Mouse (Mus musculus) layer of hippocampus, adult 9-10 months (tissue): Measurements from ENCODE around the gene Efnb1.

ENCODE experiments used
- DNase-seq: peaks from one replicate; pipeline ENCODE4 v3.0.0; 2022; ENCODE audit warnings: low spot score

Efnb1 gene

DNA sequence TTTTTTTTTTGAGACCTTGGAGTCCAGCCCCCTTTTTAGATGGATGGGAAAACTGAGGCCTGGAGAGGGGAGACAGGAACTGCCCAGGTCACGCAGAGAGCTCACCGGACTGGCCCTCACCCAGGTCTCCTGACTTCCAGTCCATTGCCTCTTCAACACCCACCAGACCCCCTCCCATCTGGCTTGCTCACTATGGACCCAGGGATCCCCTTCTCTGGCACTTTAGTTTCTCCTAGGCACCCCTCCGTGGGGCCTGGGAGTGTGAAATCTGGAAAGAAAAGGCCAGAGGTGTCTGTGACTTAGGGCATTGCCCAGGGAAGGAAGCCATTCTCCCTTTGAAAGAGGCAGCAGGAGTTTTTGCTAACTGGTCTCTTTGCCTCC is 17.3 kb downstream of the Efnb1 start:
- DNase-seq: no peak

DNA sequence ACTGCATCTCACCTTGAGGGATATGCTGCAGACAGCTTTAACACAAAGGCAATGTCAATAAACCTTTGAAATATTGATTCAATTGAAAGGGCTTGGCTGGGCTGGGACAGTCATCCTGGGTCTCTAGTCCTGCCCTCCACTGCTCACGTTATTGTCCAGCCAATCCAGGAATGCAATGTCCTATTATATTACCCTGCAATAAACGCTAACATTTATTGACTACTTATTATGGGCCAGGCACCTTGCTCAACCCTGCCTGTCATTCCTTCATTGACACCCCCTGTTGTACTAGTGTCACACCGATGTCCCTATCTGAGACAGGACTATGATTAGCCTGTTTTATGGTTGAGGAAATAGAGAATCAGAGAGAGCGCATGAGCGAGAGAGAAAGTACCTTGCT is 18.4 kb downstream of the Efnb1 start:
- DNase-seq: no peak

DNA sequence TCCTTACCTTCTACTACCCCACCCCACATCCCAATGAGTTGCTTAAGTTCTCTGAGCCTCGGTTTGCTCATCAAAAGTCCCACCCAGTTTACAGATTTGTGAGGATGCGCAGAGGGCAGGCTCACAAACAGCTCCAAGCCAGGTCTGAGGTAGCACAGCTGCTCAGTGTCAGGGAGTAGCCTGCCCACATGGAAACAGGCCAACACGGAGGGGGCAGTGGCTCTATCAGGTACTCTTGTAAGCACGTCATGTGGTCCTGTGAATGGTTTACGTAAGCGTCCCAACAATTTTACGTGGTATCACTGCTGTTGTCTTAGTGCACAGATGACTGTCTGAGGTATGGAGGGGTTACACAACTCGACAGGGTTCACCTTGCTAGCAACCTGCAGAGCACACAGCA is 23.1 kb downstream of the Efnb1 start:
- no peak for DNase-seq

DNA sequence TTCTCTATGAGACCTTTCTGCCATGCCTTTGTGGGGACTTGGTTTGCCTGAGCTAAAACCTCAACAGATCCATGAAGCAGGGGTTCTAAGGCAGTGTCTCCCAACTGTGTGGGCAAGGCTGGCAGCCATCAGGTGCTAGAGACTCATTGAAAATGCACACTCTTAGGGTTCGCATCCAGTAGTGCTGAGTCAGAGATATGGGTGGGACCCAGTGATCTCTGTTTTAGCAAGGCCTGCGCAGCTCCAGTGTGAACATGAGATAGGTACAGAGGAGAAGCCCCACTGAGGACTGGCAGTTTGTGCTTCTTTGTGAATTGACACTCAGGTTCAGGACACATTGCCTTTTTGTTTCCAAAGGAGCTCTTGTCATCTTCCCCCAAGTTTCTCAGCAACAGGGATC is 28.2 kb downstream of the Efnb1 start:
- DNase-seq: no peak

DNA sequence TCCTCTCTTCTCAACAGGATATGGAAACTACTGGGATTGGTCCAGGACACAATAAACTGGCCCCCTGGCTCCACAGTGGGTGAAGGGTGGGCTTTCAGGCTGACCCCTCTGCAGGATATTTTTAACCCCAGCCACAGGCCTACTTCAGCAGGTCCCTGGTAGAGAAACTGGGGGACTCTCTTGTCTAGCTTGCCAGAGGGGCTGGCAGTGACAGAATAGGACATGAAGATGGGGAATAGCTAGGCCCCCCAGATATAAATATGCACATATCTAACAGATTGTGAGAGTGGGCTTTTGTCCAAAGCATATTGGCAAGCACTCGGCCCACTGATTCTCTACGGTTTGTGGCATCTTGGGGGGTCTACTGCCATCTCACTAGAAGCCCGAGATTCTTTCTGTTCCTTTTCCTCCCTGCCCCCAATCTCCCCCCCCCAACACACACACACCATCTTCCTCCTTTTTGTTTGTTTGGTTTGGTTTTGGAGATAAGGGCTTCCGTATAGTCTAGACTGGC is 29.0 kb downstream of the Efnb1 start:
- no peak for DNase-seq

DNA sequence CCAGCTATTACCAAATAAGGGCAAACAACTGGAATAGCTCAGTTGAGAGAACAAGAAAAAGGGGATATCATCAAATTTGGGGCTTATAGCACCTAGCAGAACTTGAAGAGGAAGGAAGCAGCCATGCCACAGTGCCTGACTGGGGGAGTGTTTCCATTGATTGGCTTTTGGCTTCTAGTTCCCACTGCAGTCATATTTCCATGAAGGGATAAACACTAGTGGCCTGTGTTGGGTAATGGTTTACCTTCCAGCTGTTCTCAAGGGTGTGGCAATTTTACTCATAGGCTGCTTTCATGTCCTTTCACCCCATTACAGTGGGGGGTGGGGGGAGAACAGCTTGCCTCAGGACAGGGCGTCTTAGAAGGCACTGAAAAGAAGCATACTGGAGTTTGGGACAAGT is 31.1 kb downstream of the Efnb1 start:
- DNase-seq: no peak

DNA sequence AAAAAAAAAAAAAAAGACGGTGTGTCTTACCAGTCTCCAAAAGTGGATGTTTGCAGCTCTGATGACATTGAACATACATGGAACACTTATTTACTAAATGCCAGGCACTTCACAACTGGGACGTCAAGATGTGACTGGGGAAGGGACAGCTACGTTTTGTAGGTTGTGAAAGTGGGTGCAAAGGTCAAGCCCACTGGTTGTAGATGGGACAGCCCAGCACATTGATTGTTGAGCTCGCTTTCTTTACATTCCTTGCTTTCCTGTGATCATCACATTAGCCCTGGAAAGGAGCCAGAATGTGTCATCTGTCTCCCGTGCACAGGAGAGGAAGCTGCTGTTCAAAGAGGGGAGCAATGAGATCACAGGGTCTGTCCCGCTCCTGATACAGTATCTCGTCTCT is 31.6 kb downstream of the Efnb1 start:
- DNase-seq: no peak

DNA sequence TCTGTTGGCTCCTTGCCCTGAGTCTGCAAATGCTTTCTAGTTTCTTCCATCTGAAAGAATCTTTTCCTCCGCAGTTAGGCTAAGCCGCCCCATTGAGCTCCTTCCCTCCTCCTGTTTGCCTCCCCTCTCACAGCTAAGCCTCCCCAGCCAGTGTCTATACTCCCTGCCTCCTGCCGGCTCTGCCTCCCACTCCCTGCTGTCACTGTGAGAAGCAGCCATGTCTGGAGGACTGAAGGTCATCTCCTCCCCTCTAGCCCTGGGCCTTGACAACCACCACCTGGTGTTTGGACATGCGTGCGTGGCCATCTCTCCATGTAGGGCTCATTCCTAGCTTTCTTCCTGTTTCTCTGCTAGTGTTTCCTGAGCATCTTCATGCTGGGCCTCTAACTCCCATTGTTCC is 36.4 kb downstream of the Efnb1 start:
- no peak for DNase-seq

DNA sequence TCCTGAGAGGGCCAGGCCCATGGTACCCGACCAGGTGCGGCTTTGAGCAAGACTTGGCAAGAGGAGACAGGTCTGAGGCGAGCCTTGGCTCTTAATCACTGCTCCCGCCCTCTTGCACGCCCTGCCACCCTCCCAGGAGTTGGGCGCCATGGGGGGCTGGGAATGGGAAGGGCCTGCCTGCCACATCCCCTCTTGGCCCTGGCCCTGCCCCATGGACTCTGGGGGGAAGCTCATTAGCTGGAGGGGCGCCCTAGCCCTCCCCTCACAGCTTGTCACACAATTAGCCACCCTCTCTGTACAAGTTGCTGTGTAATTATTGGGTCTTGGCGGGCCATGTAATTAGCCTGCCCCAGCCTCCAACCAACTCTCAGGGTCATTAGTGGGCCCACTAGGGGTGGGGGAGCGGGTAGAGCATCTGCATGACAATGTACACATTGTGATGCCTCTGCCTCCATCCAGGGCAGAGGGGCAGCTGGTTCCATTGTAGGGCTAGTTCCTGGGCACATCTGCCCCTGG is 49.2 kb downstream of the Efnb1 start:
- DNase-seq: no peak

DNA sequence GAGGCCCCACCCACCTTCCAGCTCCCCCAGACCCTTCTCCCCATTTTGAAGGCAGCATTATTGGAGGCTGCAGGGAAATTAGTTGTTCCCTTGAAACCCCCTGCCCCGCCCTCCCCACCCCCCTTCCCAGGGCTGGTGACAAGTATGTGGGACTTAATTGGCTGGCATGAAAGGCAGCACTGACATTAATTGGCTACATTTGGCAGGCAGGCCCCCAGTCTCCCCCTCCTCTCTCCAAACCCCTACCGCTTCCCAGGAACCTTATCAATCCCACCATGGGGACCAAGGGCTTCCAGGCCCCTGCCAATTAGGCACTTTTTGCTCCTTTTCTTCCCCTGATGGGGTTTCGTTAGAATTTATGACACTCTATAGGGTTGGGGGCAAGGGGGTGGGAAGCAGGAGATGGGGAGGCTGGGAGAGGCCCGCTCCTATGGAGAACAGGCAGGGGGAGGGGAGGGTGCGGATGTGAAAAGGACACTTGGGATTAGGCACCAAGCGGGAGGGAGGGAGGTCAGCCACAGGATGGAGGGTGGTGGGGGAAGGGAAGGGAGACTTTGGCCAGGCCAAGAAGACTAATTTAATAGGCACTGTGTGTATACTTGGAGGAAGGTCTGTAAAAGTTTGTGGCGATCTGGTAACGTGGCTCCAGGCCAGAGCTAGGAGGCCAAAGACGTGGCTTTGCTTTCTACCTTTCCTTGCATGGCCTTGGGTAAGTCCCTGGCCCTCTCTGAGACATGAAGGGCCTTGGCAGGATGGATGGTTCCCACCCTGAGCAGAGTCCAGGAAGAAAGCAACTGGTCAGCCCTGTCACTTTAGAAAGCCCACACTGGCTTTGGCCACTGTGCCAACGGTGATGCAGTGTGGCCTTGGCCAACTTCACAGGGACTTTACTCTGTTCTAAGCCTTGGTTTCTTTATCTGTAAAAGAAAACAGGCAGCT is 50.8 kb downstream of the Efnb1 start:
- DNase-seq: no peak

DNA sequence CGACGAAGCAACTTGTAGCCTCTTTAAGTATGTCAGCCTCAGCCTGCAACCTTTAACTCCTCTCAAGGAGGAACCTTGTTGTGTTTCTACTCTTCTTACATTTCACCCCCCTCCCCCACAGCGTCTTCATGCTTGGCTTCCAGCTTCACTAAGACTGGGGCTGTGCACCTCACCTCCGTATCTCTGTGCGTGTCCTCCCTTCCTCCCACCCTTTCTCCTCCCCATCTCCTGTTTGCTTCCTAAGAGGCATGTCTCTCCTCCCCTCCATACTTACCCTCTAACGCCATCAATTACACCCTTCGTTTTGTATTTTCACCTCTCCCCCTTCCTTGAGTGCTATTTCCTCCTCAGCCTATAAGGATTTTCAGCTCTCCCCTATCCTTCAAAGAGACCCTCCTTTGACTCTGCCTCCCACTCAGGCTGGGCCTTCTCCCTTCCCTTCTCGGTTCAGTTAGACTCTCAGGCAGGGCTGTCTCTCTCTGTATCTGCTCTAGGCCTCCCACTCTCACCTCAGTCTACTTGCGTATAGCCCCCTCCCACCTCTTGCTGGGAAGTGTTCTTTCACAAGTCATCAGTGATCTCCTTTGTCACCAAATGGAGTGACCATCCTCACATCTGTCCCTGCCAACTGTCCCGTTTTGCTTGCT is 55.6 kb downstream of the Efnb1 start:
- no peak for DNase-seq

DNA sequence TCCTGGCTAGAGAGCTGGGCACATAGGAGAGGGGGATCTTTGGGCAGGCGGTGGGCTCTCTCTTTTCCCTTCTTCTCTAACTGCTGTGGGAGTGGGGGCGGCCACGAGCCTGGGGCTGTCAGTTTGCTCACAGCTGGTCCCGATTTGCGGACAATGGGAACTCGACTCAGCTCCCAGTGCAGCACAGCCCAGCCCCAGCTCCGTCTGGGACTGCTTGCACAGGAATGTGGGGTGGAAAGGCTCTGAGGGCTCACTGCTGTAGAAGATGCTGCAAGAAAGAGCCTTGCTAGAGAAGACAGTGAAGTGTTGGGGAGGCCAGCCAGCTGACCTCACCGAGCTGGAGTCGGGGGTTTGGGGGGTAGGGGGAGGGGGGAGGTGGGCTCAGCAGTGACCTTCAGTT is 61.0 kb downstream of the Efnb1 start:
- no peak for DNase-seq

DNA sequence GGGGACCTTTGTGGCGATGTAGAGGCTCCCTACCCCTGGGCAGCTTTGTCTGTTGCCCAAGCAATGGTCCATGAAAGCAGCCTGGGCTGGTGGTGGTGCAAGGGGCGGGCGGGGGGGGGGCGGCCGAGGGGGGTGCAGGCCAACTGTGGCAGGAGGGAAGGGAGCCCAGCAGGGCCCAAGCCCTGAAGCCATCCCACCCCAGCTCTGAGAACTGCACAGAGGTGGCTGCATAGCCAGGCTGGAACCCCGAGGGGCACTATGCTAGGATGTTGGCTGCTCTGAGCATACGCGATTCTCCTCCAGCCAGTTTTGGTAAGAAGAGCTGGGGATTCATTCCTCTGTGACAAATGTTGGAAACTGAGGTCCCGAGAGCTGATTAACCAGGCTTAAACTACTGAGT is 62.6 kb downstream of the Efnb1 start:
- no peak for DNase-seq
